Mouse (Mus musculus) c-Kit-positive CD71-positive TER-119-negative erythroid progenitor cells, embryonic 14.5 days (primary cell): ENCODE data around the gene Mrpl49.
"Not testable (repeated sequence)": the region's sequence is repeated elsewhere in the genome, so short reads cannot be mapped to it uniquely, and the experiment has no call there.

Source experiments
- DNase-seq: peaks from one replicate; pipeline ENCODE4 v3.0.0-alpha.2; 2013; ENCODE audit warnings: low read depth

Mrpl49 gene

DNA sequence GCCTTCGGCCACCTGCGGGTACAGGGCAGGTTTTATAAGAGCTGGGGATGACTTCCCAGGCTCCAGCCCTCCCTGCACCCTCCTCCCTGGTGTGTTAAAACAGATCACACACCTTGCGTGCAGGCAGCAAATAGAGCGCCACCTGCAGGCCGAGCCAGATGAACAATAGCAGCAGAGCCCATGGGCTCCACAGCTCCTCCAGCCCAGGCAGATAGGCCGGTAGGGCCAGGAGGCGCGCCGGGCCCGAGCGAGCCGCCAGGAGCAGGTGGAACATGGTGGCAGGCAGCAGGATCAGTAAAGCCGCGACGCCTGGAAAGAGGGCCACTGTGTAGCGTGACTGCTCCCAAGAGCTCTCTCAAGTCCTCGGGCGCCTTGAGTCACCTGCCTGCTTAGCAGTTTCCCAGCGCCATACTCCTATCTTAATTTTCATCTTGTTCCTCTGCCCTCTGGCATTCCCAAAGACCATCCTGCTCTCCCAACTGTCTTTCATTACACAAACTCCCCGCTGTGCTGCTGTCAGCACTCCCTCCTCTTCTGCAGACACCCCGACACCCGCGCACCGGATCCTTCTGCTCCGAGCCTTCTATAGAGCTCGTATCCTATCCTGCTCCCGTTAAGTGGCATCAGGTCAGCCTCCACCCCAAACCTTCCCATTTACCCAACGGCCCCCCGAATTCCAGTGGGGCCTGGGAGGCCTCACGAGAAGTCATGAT lies 9.6 kb upstream of the Mrpl49 start:
- DNase-seq: peak; percentile 83

DNA sequence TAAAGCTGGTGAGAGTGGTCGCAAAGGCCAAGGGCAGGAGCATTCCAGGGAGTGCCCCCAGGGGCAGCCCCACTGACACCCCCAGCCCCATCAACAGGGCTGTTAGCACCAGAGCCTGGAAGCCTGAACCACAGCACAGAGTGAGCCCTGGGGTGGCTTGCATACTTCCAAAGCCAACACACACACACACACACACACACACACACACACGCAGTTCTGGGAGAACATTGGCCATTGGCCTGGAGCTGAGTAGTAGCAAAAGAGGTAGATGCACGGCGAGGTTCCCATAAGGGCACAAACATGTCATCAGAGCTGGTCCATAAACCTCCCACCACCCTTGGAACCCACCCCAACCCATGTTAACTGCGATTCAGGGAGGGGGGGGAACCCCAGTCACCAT lies 9.0 kb upstream of the Mrpl49 start:
- DNase-seq: no peak

DNA sequence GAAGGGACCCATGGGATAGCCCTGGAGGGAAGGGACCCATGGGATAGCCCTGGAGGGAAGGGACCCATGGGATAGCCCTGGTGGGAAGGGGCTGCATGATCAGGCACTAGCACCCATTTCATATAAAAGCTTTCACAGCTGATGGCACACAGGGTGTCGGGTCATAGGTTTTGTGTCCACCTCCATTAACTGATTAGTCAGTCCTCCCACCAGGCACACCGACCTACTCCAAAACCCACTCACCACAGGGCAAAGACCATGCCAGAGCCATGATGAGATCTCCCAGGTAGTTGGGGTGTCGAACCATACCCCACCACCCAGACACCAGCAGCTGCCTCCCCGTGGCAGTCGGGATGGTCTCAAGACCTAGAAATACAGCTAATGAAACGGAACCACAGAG lies 5.5 kb upstream of the Mrpl49 start:
- no peak for DNase-seq

DNA sequence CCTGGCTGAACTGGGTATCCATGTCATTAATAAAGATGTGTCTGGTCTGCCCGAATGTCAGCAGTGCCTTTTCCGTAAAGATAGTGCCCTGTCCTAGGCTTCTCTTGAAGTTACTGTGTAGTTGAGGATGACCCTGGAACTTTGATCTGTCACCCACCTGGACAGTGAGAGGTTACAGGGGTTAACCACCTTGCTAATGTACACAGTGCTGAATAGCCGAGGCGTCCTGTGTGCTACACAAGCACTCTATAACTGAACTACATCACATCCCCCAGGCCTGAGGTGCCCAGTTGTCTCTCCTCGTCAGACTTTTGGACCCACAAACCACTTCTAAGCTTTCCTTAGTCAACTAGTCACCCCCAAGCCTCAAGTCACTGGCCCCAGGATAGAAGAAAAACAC lies 4.8 kb upstream of the Mrpl49 start:
- no peak for DNase-seq

DNA sequence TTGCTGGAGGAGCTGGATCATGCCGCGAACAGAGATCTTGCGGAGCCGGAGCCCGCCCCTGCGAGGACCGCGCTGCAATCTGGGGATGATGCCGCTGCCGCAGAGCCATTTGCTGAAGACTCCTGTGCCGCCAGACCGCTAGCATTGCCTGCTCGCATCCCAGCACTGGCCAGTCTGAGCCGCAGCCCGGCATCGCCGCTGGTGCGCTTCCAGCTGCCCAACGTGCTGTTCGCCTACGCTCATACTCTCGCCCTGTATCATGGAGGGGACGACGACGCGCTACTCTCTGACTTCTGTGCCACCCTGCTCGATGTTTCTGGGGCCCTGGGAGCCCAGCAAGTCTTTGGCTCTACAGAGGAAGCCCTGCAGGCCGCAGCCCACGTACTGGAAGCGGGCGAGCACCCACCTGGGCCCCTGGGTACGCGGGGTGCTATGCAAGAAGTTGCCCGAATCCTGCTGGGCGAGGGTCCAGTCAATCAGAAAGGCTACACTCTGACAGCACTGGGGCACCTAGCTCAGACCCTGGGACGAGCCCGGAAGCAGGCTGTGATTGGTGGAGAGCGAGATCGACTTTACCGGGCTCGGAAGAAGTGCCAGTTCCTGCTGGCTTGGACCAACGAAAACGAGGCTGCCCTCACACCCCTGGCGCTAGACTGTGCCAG lies 4.2 kb upstream of the Mrpl49 start:
- DNase-seq: no peak

DNA sequence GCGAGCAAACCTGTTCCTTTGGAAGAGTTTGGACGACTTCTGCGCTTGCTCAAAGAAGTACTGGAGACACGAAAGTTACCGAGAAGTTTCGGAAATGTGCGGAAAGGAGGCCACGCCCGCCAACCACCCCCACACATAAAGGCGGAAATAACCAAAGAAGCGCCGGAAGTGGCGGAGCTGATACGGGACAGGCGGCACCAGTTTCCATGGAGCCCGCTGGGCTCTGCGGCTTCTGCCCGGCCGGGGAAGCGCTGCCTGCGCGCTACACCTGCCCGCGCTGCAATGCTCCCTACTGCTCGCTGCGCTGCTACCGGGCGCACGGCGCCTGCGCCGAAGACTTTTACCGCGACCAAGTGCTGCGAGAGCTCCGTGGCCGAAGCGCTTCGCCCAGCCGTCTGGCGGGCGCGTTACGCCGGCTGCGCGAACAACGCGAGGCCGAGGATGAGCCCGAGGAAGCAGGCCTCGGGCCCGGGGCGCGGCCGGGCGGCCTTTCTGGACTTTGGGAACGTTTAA lies 3.5 kb upstream of the Mrpl49 start, which contains the start of gene Znhit2:
TSS of gene Znhit2 (plus strand) at position 172 of the 513 bp plus-strand sequence.
- peak; percentile 94 for DNase-seq

DNA sequence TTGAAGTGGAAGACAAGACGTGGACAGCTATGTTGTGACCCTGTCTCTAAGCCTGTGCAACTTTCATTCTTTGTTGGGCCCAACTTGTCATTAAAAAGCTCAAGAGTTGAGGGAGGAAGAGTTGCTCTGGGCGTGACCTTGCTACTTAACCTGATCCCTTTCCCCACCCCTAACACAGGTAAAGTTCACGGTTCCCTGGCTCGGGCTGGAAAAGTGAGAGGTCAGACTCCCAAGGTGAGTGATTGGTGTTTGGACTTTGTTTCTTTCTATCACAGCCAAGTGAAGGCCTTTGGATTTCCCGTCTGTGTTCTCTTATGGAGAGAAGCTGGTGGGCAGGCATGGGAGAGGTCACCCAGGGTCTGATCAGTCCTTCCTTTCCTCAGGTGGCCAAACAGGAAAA lies 1.4 kb upstream of the Mrpl49 start:
- no peak for DNase-seq

DNA sequence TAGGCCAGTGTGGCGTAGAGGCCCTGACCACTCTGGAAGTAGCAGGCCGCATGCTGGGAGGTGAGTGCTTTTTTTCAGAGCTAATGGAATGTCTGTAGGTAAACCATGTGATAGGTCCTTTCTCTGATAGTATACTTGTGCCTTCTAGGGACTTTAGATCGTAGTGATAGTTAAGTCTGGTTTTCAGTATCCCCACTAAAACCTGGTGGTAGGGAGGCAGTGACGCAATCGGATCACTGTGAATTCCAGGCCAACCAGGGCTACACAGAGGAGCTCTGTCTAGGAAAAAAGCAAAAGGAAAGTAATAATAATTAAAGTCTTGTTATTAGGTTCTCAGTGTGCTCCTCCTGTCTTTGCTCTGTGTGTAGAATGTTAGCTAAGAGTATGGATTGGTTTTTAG lies 928 bp upstream of the Mrpl49 start:
- no peak for DNase-seq

DNA sequence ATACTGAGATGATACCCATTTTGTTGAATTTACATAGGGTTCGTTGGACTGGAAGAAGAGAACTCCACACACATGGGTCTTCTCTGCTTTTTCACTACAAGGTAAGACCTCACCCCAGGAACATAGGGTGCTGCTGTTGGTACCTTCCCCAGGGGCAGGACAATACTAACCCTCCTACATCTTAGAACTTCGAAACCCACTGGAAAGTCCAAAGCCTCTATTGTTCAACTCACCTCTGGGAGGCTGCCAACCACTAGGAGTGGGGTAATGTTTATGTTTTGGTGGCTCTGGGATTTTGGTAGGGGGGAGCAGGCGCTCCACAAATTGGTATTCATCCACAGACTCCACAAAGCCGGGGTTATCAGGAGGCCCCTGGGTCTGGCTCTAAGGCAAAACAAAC lies 889 bp downstream of the Mrpl49 start:
- DNase-seq: no peak

DNA sequence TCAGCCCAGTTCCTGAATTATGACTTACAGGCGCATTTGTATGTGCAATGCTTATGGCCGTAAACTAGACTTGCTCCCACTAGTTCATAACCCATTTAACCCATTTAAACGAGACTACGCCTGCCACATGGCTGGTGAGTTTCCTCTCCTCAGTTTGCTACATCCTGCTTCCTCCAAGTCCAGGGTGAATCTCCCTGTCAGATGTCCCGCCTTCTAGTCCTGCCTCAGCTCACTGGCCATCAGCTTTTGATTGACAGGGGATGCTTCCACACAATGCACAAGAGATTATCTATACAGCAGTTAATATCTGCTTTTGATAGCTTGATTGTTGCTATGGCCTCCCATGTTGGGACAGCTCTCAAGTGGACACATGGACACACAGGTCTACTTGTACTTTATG lies 3.3 kb downstream of the Mrpl49 start:
- DNase-seq: no peak

DNA sequence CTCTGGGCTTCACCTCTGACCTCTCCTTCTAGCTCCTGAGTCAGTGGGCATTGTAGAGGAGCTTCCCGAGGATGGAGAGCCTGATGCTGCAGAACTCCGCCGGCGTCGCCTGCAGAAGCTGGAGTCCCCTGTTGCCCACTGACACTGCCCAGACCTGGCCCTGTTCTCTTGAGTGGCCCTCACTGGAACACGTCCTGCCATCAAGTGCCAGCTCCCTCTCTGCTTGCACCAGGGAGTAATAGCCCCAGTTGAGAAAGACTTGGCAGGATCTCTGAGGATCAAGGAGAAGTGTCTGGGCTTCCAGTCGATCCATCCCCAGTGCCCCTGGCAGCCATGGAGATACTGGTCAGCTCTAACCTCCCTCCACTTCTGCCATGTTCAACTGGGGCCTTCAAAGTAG lies 5.1 kb downstream of the Mrpl49 start:
- DNase-seq: no peak

DNA sequence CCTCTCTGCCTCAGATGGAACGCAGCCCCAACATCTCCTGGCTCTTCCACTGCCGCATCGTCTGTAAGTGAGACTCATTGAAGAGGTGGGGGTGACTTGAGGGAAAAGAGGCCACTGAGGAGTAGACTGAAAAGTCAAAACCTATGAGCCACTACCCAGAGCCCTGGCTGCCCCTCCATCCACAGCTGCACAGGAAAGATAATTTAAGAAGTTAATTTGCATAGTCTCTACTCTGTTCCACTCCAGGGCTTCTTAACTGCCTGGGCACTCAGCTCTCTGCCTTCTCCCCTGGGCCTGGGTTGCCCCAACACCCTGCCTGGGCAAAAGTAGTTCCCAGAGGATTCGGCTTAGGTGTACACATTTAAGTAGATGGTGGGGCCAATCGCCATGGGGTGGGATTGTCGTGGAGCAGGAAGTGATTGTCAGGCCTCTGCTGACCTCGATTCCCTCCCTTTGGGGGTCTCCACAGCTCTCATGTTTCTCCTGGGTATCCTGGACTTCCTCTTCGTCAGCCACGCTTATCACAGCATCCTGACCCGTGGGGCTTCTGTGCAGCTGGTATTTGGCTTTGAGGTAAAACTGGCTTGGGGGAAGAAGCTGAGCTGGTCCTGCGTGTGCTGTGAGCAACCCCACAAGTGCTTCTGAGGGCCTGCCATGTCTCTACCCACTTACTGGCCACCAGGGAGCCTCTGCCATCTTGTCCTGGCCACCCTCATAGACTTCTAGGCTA lies 8.7 kb downstream of the Mrpl49 start:
- no peak for DNase-seq

DNA sequence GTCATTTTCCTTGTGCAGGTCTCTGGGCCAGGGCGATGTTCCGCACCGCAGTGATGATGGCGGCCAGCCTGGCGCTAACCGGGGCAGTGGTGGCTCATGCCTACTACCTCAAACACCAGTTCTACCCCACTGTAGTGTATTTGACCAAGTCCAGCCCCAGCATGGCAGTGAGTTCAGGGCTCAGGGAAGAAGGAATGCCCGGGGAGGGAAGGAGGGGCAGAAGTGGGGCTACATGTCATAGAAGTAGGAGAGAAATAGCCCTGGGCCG lies 9.8 kb downstream of the Mrpl49 start:
- no peak for DNase-seq

DNA sequence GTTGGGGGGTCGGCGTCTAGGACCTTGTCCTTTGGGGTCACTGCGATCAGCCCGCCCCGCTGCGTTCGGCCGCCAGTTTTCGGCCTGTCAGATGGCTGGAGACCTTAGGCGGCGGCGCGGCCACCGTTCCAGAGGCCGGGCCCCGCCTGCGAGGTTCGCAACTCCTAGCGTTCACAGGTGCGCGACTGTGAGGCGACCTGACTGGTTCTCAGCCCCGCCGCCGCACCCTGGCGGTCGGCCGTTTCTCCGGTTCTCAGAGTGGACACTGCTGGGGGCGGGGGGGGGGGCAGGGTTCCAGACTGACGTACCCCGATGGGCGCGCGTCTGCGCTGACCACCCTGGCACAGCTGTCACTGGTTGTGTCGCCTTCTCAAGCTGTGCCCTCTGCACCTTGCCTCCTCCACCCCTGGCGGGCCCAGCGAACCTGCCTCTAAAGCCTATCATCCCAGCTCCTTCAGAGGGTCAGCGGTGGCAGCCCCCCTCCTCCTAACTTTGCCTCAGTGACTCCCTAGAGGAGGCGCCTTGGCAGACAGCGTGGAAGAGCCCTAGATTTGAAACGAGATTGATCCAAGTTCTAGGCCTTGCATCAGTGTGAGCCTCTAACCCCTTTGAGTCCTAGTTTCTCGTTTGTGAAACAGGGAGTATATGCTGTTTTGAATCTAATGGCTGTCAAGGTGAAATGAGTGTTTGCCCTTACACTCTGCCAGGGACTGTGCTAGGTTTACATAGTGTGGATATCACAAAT lies 10.3 kb downstream of the Mrpl49 start:
- no peak for DNase-seq

DNA sequence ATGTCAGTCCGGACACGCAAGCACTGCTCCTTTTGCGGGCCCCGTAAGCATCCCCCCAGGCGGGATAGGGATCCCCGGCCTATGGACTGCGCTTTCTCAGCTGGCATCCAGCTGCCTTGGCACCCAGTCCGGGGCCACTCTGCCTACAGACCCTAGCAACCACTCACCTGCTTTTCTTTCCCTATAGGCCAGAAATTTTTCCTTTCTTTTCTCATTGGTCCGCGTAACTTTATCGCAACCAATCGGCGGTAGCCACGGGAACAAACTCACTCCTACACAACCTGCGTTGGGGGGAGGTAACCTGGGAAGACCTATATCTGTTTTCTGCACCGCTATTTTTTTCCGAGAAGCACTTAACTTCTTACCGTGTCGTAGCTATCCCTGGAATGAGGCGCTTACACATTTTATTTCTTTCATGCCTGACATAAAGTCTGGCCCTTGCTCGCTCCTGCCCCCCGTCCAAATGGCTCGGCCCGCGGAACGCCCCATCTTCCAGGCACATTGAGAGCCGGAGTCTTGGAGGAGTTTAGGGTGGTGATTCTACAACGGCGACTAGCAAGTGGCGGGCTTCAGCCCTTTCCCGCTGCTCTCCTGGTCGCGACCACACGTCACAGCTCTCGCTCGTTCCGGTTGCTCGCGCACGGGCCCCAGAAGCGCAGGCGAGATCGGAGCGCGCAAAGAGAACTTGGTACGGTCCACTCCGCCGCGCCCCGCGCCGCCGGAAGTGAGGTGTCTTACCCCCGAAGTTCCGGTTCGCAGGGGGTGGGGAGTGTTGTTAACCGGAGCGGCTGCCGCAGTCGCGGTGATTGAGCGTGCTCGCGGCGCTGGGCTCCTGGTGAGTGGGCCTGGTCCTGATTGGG lies 11.1 kb downstream of the Mrpl49 start, which contains the start of gene Syvn1:
TSS of gene Syvn1 (plus strand) at position 283 of the 860 bp plus-strand sequence.
- DNase-seq: peak; percentile 94

DNA sequence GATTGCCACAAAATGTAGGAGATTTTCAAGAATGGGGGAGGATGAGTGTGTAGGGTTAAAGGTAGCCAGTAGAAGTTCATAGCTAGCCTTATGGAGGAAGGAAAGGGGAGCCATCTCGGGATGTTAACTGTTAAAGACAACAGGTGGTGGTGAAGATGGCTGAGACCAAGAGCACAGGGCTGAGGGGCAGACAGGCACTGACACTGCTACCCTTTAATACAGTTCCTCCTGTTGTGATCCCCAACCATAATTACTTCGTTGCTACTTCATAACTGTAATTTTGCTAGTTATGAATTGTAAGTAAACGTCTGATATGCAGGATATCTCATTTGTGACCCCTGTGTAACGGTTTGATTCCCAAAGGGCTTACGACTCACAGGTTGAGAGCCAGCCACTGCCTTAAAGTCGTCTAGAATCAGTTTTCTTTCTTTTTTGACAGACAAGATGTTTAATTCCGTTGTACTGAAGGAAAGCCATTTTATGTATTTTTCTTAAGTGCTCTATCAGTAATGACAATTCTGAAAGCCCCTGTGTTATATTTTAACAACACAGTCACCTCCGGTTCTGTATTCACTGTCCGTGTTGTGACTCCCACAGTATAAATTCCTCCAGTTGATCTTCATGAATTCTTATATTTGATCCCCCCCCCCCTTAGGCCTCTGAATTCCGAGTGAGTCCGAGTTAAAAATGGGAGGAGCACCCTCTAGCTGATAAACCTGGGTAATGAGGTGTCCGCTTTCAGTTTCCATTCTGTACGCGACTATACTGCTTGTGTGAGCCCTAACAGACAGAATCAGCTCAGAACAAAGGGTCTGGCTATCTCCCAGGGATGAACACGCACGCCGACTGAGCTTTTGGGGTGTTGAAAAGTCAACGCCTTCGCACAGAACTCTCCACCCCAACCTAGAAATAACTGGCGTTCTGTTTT lies 12.0 kb downstream of the Mrpl49 start:
- DNase-seq: no peak

DNA sequence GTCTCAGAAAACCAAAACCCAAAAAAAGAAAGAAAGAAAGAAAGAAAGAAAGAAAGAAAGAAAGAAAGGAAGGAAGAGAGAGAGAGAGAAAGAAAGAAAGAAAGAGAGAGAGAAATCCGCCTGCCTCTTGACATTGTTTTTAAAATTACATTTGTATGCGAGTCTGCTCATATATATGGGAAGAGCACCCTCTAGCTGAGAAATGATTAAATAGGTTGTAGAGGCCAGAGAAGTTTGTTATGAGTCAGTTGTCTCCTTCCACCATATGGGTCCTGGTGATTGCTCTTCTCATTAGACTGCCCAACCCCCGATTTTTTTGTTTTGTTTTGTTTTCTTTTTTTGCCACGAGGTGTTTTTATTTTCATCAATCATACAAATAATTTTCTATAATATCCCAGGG lies 13.5 kb downstream of the Mrpl49 start:
- not testable (repeated sequence) for DNase-seq

DNA sequence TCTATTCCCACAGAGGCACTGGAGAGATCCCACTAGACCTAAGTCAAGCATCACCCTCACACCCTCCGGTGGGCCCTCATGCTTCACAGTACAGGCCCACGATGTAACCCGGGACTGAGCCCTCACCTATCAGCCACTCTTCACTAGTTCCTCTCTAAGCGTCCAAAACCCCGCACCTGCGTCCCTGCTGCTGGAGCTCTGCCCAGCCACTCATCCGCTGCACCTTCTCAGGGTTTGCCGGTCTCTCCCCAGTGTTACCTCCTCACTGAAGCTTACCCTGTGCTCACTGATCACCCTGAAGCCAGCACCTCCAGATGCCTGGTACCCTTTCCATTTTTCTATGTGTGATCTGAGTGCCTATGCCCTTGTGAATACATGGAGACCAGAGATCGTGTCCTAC lies 15.3 kb downstream of the Mrpl49 start:
- DNase-seq: no peak

DNA sequence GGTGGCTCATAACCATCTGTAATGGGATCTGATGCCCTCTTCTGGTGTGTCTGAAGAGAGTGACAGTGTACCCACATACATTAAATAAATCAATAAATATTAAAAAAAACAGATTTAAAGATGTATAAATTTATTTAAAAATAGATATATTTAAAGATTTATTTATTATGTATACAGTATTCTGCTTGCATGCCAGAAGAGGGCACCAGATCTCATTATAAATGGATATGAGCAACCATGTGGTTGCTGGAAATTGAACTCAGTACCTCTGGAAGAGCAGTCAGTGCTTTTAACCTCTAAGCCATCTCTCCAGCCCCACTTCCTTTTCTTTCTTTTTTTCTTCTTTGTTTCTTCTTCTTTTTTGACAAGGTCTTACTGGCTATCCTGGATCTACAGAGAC lies 17.6 kb downstream of the Mrpl49 start:
- DNase-seq: no peak

DNA sequence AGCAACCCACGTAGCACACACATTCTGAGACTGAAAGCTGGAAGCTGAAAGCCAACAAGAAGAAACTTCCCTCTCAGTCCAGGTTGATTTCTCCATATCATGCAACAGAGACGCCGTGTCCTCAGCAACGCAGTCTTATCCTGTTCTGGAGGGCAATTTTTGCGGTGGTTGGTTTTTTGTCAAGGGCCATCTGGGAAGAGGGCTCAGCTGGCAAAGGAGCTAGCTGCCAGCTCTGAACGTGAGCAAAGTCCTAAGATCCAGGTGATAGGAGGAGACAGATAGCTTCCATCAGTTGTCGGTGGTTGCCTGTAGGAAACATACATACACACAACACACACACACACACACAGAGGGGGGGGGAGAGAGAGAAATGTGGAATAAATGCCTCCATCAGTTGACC lies 19.3 kb downstream of the Mrpl49 start:
- no peak for DNase-seq
